Mouse (Mus musculus) kidney, embryonic 16.5 days (tissue): Measurements from ENCODE around the gene Ptges. TPM values are rescaled to one million over a fixed set of nuclear protein-coding genes. Genes with fewer than 3 reads are reported as not detected.
A peak's percentile ranks its signal among the peaks of the same experiment; 100 is the strongest.
"Not testable (repeated sequence)": the region's sequence is repeated elsewhere in the genome, so short reads cannot be mapped to it uniquely, and the experiment has no call there.

Experiments
- ATAC-seq: fragments of 200-750 bp; cut with Nextera tagmentation; 2 replicates; pipeline ENCODE4 v1.8.0; 2017; ENCODE audit warnings: moderate TSS enrichment; ENCODE audit not compliant: low FRiP score, low TSS enrichment
- H3K27ac ChIP-seq: fragments of 300-500 bp; sonication (generic); 2 replicates; pipeline ENCODE4 v1.5.1; 2014; ENCODE audit warnings: low read length
- H3K27me3 ChIP-seq: fragments of 300-500 bp; sonication (generic); 2 replicates; pipeline ENCODE4 v1.6.1; 2014; ENCODE audit warnings: low read length, control low read depth, mixed read lengths; ENCODE audit not compliant: insufficient read depth
- H3K36me3 ChIP-seq: fragments of 300-500 bp; sonication (generic); 2 replicates; pipeline ENCODE4 v1.6.1; 2014; ENCODE audit warnings: low read length, control low read depth, mixed read lengths; ENCODE audit not compliant: insufficient read depth
- H3K4me1 ChIP-seq: fragments of 300-500 bp; sonication (generic); 2 replicates; pipeline ENCODE4 v1.6.1; 2014; ENCODE audit warnings: low read length, control low read depth, mixed read lengths; ENCODE audit not compliant: insufficient read depth
- H3K4me2 ChIP-seq: fragments of 300-500 bp; sonication (generic); replicated peaks from 2 replicates; pipeline ENCODE4 v1.6.1; 2014; ENCODE audit warnings: low read depth, low read length
- H3K4me3 ChIP-seq: fragments of 300-500 bp; sonication (generic); 2 replicates; pipeline ENCODE4 v1.5.1; 2014; ENCODE audit warnings: mild to moderate bottlenecking, low read length
- H3K9ac ChIP-seq: fragments of 300-500 bp; sonication (generic); replicated peaks from 2 replicates; pipeline ENCODE4 v1.6.1; 2014; ENCODE audit warnings: low read length
- H3K9me3 ChIP-seq: fragments of 300-500 bp; sonication (generic); 2 replicates; pipeline ENCODE4 v1.6.1; 2016; ENCODE audit warnings: low read length, control low read depth
- WGBS: fragments of 180-500 bp; shearing (Covaris S2); extraction: QIAGEN DNeasy Blood & Tissue Kit; methylation state at CpG from one replicate; pipeline ENCODE4 v1.1.7; 2014; 5-methylcytosine and 5-hydroxymethylcytosine counted together
- polyA plus RNA-seq: library from polyadenylated mRNA; unstranded; fragments of >200 nt; fragmentation: Nextera tagmentation; extraction: Ambion mirVana; gene quantifications from 2 replicates; pipeline ENCODE4 v1.2.1, GENCODE M21; 2015

Ptges gene
- polyA plus RNA-seq, 1 experiment from 2014 or later: 25.2 TPM

- ATAC-seq: peak; percentile 93
- WGBS: under 1% methylated on average over 52 of the region's 60 CpGs
- peaks cover 21% of the 10 kb centered on the region for H3K36me3 ChIP-seq
- peak within 1 kb of the TSS; percentile 64 for H3K4me2 ChIP-seq
- H3K9me3 ChIP-seq: no peaks in the 10 kb centered on the region
- peak within 1 kb of the TSS; percentile 85 for H3K4me3 ChIP-seq
- H3K27ac ChIP-seq: peak within 1 kb of the TSS; percentile 83
- H3K9ac ChIP-seq: peak within 1 kb of the TSS; percentile 92
- H3K27me3 ChIP-seq: no peaks in the 10 kb centered on the region
- H3K4me1 ChIP-seq: peaks cover 16% of the 10 kb centered on the region
Observed at GRCm38 (mm10) chr2:30952824-30953490, 23.3 kb upstream of the Ptges start, which contains the start of gene Tor1b. Gene Tor1b (plus strand): TSS chr2:30952959.

- Histone ChIP-seq H3K27me3 (no peaks in the 10 kb centered on the region), H3K4me1 (peaks cover 16% of the 10 kb centered on the region), H3K27ac (0 out of 2 replicates have a peak overlapping the region, but pooled peaks have one; percentile 44), H3K9me3 (no peaks in the 10 kb centered on the region), H3K4me3 (peak overlapping the region; percentile 85), H3K36me3 (peaks cover 17% of the 10 kb centered on the region), H3K9ac (peak overlapping the region; percentile 92; the same call in 1 of the 2 replicates), H3K4me2 (peak overlapping the region; percentile 64)
- peak; percentile 44 for ATAC-seq
- 30% methylated on average over 5 of the region's 5 CpGs for WGBS
Observed at GRCm38 (mm10) chr2:30952457-30952823, 22.8 kb upstream of the Ptges start.

- ATAC-seq: peak; percentile 76
- Histone ChIP-seq H3K36me3 (no peaks in the 10 kb centered on the region), H3K4me3 (peak overlapping the region; percentile 40), H3K9me3 (no peaks in the 10 kb centered on the region), H3K4me1 (0 out of 2 replicates have a peak, but pooled peaks cover 3% of the 10 kb centered on the region), H3K27me3 (no peaks in the 10 kb centered on the region), H3K9ac (no peak overlapping the region; the same call in 1 of the 2 replicates), H3K4me2 (peak overlapping the region; percentile 54), H3K27ac (no peak overlapping the region)
- 29% methylated on average over 16 of the region's 16 CpGs for WGBS
Observed at GRCm38 (mm10) chr2:30942603-30943011, 12.9 kb upstream of the Ptges start.

GRCm38 (mm10) chr2:30942116-30942515 is 12.5 kb upstream of the Ptges start:
- not testable (repeated sequence) for H3K9me3 ChIP-seq, H3K36me3 ChIP-seq, H3K27me3 ChIP-seq, H3K9ac ChIP-seq, H3K4me2 ChIP-seq, H3K4me1 ChIP-seq, ATAC-seq, H3K4me3 ChIP-seq, H3K27ac ChIP-seq
- WGBS: 43% methylated on average over 7 of the region's 7 CpGs

- WGBS: 84% methylated on average over 5 of the region's 5 CpGs
- Histone ChIP-seq H3K9ac (no peak overlapping the region), H3K27me3 (no peaks in the 10 kb centered on the region), H3K9me3 (no peaks in the 10 kb centered on the region), H3K36me3 (no peaks in the 10 kb centered on the region), H3K4me3 (no peak overlapping the region), H3K27ac (no peak overlapping the region), H3K4me2 (no peak overlapping the region), H3K4me1 (0 out of 2 replicates have a peak, but pooled peaks cover 3% of the 10 kb centered on the region)
- ATAC-seq: no peak
Observed at GRCm38 (mm10) chr2:30941586-30941985, 11.9 kb upstream of the Ptges start.

GRCm38 (mm10) chr2:30938574-30938991 is 8.9 kb upstream of the Ptges start:
- Histone ChIP-seq H3K27me3 (no peaks in the 10 kb centered on the region), H3K4me3 (no peak overlapping the region), H3K4me1 (0 out of 2 replicates have a peak, but pooled peaks cover 3% of the 10 kb centered on the region), H3K36me3 (no peaks in the 10 kb centered on the region), H3K27ac (no peak overlapping the region), H3K9me3 (no peaks in the 10 kb centered on the region), H3K4me2 (no peak overlapping the region), H3K9ac (no peak overlapping the region)
- no peak for ATAC-seq
- WGBS: 34% methylated on average over 4 of the region's 4 CpGs

- no peak overlapping the region for H3K4me3 ChIP-seq
- ATAC-seq: no peak
- H3K4me2 ChIP-seq: no peak overlapping the region
- H3K27me3 ChIP-seq: no peaks in the 10 kb centered on the region
- no peak overlapping the region for H3K27ac ChIP-seq
- H3K9me3 ChIP-seq: no peaks in the 10 kb centered on the region
- 0 out of 2 replicates have a peak, but pooled peaks cover 3% of the 10 kb centered on the region for H3K4me1 ChIP-seq
- 84% methylated on average over 8 of the region's 8 CpGs for WGBS
- no peak overlapping the region for H3K9ac ChIP-seq
- no peaks in the 10 kb centered on the region for H3K36me3 ChIP-seq
Observed at GRCm38 (mm10) chr2:30937731-30938130, 8.1 kb upstream of the Ptges start.

- H3K4me3 ChIP-seq: no peak overlapping the region
- WGBS: 86% methylated on average over 3 of the region's 3 CpGs
- ATAC-seq: no peak
- no peaks in the 10 kb centered on the region for H3K9me3 ChIP-seq
- H3K27ac ChIP-seq: no peak overlapping the region
- H3K9ac ChIP-seq: no peak overlapping the region
- no peak overlapping the region for H3K4me2 ChIP-seq
- H3K36me3 ChIP-seq: no peaks in the 10 kb centered on the region
- no peaks in the 10 kb centered on the region for H3K4me1 ChIP-seq
- no peaks in the 10 kb centered on the region for H3K27me3 ChIP-seq
Observed at GRCm38 (mm10) chr2:30936808-30937207, 7.1 kb upstream of the Ptges start.

GRCm38 (mm10) chr2:30933917-30934450 is 4.3 kb upstream of the Ptges start:
- Histone ChIP-seq H3K27ac (no peak overlapping the region), H3K4me1 (peaks cover 9% of the 10 kb centered on the region; the same call in 1 of the 2 replicates), H3K27me3 (no peaks in the 10 kb centered on the region), H3K36me3 (no peaks in the 10 kb centered on the region), H3K9ac (no peak overlapping the region), H3K9me3 (no peaks in the 10 kb centered on the region), H3K4me3 (no peak overlapping the region), H3K4me2 (no peak overlapping the region)
- ATAC-seq: no peak
- WGBS: 24% methylated on average over 7 of the region's 7 CpGs

- no peaks in the 10 kb centered on the region for H3K9me3 ChIP-seq
- WGBS: 85% methylated on average over 6 of the region's 6 CpGs
- H3K4me1 ChIP-seq: peaks cover 14% of the 10 kb centered on the region; the same call in 1 of the 2 replicates
- H3K9ac ChIP-seq: no peak overlapping the region
- no peak overlapping the region for H3K4me2 ChIP-seq
- H3K27me3 ChIP-seq: no peaks in the 10 kb centered on the region
- no peak for ATAC-seq
- no peaks in the 10 kb centered on the region for H3K36me3 ChIP-seq
- no peak overlapping the region for H3K4me3 ChIP-seq
- H3K27ac ChIP-seq: no peak overlapping the region
Observed at GRCm38 (mm10) chr2:30933032-30933431, 3.4 kb upstream of the Ptges start.
